Mouse (Mus musculus) kidney, adult 8-10 months (tissue): ENCODE results near the gene Crb3.

Source experiments
- DNase-seq, 2 experiments: peaks; one replicate each; pipeline ENCODE4 v3.0.0; 2022

Gene Crb3

GRCm38 (mm10) chr17:57062548-57062947 lies 3.6 kb downstream of the Crb3 start:
- DNase-seq, result peak in 1 of 2 experiments; percentile 45

GRCm38 (mm10) chr17:57063031-57063430 lies 4.1 kb downstream of the Crb3 start:
- DNase-seq, result peak; percentile 31 to 43

GRCm38 (mm10) chr17:57066908-57067307 lies 8.0 kb downstream of the Crb3 start:
- DNase-seq, result no peak

GRCm38 (mm10) chr17:57070272-57070671 lies 11.4 kb downstream of the Crb3 start:
- no peak for DNase-seq

GRCm38 (mm10) chr17:57070699-57071098 lies 11.8 kb downstream of the Crb3 start:
- peak; percentile 35 to 39 for DNase-seq

GRCm38 (mm10) chr17:57076916-57077315 lies 18.0 kb downstream of the Crb3 start:
- no peak for DNase-seq

GRCm38 (mm10) chr17:57078336-57078735 lies 19.4 kb downstream of the Crb3 start, which contains the start of gene Dennd1c:
Gene Dennd1c (minus strand): TSS chr17:57078514.
- DNase-seq, result no peak

GRCm38 (mm10) chr17:57079919-57080318 lies 21.0 kb downstream of the Crb3 start:
- DNase-seq, result no peak

GRCm38 (mm10) chr17:57081234-57081842 lies 22.4 kb downstream of the Crb3 start:
- no peak for DNase-seq

GRCm38 (mm10) chr17:57082481-57082880 lies 23.6 kb downstream of the Crb3 start:
- DNase-seq, result no peak

- DNase-seq, result no peak
These were observed 27.3 kb downstream of the Crb3 start for GRCm38 (mm10) chr17:57085970-57086757.

GRCm38 (mm10) chr17:57087049-57087832 lies 28.3 kb downstream of the Crb3 start, which contains the start of gene Tubb4a:
Gene Tubb4a (minus strand): TSS chr17:57087782.
- no peak for DNase-seq

- DNase-seq, result no peak
These were observed 35.3 kb downstream of the Crb3 start for GRCm38 (mm10) chr17:57094222-57094621.

- DNase-seq, result peak; percentile 54 to 61
These were observed 37.1 kb downstream of the Crb3 start for GRCm38 (mm10) chr17:57095855-57096622.

- DNase-seq, result peak; percentile 57 to 83
These were observed 37.7 kb downstream of the Crb3 start for GRCm38 (mm10) chr17:57096623-57096920.

- DNase-seq, result no peak
These were observed 39.4 kb downstream of the Crb3 start for GRCm38 (mm10) chr17:57098321-57098720.

GRCm38 (mm10) chr17:57099629-57100325 lies 40.9 kb downstream of the Crb3 start:
- no peak for DNase-seq

- DNase-seq, result no peak
These were observed 43.4 kb downstream of the Crb3 start for GRCm38 (mm10) chr17:57102276-57102675.

- DNase-seq, result no peak
These were observed 45.6 kb downstream of the Crb3 start for GRCm38 (mm10) chr17:57104496-57104895.

- DNase-seq, result no peak
These were observed 46.5 kb downstream of the Crb3 start, which contains the start of gene Tnfsf9 for GRCm38 (mm10) chr17:57105181-57106034. Gene Tnfsf9 (plus strand): TSS chr17:57105325.

GRCm38 (mm10) chr17:57106035-57106368 lies 47.1 kb downstream of the Crb3 start:
- DNase-seq, result no peak
